Mouse (Mus musculus): ENCODE data around the gene Relch.
"Not testable (repeated sequence)": the region's sequence is repeated elsewhere in the genome, so short reads cannot be mapped to it uniquely, and the experiment has no call there.

Relch gene

DNA sequence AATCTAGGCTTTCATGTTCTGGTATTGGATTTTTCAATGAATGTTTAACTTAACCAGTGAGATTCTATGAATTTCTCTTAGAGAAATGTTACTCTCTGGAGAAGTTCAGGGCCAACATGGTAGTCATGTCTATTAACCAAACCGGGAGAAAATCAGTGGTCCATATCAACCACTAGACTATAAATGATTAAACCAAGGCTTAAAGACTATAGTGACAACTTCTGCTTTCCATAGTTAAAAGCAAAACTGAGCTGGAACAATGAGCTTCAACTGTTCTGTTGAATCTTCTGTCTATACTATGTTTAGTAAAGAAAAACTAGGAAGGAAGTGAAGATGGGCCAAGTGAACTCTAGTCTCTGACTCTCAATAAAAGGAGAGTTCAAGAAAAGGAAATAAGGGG, 82.8 kb downstream of the Relch start:
- DNase-seq, result no peak

DNA sequence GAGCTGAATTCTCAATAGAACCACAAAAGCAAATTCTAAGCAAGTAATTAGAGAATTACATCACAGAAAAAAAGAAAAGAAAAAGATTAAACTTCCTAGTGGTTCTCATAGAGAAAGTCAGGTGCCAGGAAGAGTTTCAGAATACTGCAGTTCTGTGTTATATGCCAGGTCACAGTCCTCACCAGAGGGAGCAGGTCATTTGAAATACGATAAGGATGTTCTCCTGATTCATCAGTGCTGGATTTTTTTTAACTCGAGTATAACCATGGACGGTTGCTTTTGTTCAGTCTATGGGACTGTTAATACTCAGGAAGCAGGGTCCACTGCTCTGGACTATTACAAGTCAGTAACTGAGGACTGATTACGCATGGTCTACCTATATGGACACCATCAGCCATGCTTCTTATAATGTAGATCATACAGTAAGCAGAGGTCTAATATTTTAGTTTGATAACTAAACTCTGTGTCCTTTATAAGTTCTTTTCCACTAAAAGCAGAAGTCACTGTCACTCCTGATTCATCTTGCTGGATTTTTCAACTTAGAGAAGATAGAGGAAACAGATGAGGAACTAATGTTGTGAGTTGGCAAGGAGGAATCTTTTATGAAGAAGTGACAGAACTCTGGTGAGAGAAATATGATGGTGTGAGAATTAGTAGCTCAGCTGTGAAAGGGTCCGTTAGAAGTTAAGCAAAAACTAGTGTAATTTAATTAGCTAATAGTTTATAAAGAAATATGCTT, 83.4 kb downstream of the Relch start:
- no peak for DNase-seq

DNA sequence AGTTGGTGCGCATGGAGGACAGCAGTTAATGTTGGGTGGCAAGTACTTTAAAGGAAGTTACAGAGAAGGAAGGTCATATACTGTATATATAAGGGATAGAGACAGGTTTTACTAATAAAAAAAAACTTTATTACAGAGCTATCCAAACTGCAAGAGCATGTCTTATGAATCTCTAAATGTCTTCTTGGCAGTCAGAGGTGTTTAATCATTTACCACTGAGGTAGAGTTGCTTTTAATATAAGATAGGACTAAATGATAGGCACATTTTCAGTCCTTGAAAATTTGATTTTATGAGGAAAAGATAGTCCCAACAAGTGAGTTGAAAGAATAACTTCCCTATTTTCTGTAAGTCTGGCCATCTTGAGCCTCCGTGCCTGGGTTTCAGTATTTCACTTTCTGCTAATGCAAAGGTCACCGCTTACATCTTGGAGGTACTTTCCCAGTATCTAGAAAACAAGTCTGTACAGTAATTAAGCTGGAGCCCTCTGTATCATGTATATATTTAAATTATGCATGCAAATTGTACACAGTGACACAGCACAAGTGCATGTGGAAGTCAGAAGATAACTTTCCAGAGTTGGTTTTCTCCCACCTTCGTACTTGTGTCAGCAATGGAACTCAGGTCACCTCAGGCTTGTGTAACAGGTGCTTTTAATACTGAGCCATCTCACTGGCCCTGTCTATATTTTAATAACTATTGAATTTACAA, 84.6 kb downstream of the Relch start:
- DNase-seq, result no peak

DNA sequence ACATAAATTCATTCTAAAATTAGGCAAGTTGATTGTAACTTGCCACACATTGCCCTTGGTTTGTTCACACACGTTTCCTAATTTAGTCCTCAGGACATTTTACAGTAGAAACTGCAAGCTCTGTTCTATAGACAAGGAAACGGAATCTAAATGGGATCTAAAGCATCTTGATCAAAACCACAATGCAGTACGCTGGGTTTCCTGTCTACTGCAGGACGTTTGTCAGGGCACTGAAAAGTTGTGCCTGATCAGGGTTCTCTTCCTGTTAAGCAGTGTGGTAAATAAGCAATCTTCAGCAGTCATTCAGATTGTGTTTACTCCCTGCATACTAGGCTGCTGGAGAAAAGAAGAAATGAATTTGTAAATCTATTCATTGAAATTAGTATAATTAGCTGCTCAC, 88.5 kb downstream of the Relch start:
- DNase-seq, result no peak

DNA sequence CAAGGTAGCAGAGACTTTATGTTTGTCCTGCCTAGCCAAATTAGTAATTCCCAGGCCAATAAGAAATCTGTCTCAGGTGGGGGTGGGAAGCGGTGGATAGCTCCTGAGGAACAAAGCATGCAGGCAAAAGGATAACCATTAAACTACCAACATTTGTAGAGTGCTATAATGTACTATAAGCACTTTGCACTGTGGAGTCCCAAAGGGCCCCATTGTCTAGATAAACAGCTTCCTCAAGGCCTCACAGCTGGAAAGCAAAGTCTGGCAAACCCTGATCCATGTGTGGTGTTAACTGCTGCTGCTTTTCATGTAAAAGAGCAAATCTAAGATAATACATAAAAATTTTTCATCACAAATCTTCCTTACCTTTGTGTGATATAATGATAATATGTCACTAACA, 89.3 kb downstream of the Relch start:
- no peak for DNase-seq

DNA sequence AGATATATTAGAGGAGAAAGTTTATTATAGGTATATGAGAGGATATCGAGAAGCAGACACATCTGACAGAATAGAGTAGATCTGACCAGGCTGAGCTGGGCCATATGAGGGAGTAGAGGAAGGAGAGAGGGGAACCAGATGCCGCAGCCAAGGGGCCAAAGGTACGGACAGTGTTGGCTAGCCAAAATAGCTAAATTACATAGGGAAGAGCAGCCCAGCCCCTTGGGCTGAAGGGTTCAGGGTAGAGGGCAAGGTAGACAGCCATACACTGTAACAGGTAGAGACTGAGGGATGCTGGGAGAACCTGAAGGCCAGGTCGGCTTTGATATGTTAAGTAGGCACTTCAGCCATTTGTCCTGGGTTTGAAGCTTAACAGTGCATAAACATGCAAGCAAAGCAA, 95.1 kb downstream of the Relch start:
- no peak for DNase-seq

DNA sequence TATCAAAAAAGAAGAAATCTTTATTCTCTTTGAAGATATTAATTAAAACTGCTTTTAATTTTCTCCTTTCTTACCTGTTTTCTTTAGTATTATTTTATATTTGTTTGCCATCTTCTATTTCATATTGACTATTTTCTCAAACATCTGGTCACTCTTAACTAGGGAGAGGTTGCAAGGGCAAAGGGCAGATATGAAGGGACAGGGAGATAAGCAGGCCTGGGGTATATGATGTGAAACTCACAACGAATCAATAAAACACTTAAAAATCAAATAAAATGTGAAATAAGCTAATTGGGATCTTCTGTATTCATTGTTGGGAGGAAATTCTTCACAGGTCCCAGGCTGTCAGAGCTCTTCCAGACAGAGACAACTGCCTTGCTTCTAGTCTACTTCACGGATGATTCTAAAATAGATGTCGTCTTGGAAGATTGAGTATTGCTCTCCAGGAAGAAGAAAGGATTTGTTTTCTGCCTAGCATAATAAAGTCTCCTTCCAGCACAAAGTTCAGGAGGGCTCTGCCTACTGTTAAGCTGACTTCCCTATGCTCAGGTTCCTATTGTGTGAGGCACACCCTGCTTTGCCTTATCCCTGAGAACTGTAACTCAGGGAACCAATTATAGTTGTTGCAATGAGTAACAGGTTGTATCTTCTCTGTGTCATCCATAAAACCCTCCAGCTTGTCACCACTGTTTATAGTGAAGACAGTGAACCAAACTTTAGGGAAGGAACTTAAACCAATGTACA, 95.9 kb downstream of the Relch start:
- no peak for DNase-seq

DNA sequence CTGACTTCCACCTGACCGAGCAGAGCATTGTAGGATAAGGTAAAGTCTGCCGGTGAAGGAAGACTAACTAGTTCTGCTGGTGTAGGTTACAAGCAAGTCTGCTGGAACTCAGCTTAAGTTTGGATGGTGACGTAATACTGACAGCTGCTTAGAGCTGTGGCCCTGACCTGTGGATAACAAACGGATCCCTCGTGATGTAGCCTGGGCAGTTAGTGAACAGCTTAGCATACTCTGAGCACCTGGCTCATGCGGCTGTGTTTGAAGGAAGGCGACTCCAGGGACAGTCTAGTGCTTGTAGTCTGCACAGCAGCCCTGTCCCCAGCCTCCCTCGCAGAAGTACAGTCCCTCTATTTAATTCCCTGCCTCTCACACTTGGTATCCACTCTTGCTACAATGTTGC, 101.9 kb downstream of the Relch start:
- DNase-seq, result no peak

DNA sequence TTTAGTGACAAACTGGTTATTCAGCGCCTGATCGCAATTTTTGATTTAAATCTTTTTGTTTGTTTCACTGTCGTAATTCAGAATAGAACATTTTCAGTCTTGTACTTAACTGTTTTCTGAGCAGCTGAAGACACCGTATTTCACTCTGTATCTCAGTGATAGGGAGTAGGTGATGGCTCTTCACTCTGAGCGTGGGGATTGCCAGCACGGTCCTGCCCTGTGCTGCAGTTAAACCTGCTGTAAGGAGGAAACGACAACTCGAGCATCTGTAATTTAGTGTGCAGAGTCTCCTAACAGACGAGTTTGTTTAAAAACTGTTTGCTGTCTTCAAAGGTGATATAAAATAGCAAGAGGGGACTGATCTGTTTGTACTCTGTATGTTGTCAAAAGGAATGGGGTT, 102.4 kb downstream of the Relch start:
- DNase-seq, result not testable (repeated sequence)

DNA sequence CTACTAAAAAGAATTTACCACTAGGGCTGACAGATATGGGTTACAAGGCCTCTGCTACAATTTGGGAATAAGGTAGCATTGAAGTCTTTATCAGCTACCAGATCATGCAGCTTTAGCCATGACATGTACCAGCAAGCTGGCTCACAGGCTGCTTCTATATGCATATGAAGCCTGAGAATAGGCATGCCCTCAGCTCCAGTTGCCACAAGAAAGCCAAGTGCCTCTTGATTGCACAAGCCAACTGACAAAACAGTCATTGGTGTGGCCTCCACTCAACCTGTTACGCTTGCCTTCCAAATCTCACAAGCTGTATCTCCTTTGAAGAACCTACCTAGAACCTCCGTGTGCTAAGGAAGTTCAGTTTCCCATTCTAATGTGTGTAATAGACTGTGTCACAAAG, 104.7 kb downstream of the Relch start:
- DNase-seq, result no peak

DNA sequence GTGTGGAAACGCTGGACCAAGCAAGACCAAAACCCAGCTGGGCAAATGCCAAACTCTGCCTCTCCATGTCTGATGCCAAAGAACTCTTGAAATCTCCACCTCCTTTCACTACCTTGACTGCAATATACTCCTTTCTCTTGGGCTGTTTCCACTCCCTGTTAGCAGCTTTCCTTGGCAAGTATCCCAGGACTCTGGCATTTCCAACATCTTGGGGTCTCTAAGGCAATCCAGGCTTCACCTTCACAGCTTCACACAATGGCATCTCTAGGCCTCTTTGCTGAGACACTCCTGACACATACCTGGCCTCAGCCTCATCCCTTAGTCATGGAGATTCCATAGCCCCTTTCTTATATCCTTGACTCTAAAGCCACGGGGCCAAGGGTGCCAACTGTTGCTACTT, 107.0 kb downstream of the Relch start:
- DNase-seq, result no peak

DNA sequence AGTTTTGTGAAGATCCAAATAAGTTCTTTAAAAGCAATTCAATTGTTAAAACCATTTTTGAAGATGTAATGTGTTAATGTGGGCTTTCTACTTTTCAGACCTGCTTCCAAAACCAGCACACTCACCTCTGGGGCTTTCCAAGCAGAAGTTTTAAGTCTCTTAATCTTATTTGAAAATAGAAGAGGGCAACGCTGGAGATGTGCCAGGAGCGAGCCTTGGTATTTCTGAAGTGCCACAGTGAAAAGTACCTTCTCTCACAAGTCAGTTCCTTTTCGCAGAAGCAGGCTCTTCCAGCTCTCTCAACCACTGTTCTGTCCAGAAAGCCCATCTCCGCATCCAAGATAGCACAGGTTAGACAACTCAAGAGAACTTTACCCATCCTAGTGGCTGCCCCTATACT, 112.8 kb downstream of the Relch start:
- DNase-seq, result no peak

DNA sequence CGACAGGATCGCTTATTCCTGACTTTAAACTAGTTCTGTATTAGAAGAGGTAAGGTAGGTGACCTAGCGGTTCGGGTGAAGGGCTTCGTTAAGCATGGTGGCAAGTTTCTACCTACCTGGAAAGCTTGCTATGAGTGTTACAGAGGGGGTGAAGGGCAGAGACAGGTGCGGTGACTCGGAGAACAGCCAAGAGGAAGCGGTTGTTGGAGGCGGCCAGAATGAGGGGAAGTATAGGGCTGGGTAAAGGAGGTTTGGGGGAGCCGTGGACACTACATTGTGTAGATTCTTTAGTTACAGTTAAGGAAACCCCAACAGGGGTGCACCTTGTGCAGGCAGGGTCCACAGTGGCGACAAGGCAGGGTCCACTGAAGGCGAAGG, 116.4 kb downstream of the Relch start:
- peak in 1 of 2 experiments; percentile 55 for DNase-seq

DNA sequence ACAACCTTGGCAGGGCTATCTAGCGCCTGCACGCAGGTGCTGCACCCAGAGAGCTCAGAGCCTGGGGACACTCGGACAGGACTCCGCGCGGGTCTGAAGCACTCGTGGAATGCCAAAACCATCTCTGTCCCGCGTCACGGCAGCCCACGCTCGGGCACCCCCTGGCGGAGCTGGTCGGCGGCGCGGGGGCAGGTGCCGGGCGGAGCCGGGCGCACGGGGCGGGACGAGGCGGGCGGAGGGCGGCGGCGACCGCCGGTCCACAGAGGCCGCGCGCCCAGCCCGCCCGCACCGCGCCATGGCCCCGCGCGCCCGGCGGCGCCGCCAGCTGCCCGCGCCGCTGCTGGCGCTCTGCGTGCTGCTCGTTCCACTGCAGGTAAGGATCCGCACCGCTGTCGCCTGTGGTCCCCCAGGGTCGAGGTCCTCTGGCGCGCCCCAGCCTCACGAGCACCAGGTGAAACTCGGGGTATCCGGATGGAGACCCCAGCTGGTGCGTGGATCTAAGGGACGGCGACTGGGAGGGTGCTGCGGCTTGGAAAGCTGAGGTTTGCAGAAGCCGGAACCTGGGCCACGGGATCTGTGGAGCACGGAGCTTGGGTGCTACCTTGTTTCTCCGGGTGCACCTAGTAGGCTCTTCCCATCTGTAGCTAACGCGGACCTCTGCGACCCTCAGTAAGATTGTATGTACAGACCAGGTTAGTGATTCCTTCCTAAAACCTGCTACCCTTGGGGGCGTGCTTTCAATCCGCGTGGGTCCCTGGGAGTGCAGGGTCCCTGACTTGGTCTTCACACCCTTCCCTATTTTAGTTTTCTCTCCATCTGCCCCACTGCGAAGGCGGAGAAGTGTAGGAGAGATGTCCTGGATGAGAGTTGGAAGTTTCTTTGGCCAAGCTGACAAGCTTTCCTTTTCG, 117.0 kb downstream of the Relch start, which contains the start of gene Tnfrsf11a:
Gene Tnfrsf11a (plus strand): TSS at position 262 of the 908 bp plus-strand sequence.
- DNase-seq, result peak; percentile 83 to 89

DNA sequence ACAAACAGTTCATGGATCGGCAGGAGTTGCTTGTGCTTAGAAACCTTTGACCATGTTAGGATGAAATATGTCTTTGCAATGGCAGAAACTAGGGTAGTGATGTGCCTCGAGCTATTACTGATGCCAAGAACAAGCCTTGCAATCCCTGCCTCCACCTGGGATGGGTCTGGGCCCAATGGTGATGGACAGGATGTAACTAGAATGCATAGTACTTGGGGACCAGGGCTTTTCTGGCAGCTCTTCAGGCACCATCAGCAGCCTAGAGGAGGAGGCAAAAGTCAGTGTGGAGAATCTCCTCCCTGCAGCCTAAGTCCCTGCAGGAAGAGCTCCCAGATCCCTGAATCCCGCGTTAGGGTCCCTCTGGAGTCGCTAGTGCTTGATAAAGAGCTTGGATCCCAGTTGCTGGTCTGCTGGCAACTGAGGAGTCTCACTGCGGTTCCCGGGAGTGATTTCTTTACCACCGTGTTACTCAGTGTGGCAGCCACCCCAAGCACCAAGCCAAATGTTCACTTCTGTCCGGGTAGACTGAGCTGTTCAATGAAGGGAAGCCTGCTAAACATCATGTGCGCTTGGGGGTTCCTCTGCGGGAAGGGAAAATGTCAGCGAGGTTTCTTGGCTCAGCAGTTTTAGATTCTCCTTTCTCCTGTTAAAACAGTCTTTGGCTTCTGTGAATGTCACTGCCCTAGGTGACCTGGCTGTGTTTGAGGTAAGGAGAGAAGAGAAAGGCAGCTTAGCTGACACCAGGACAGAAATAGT, 117.9 kb downstream of the Relch start:
- peak; percentile 44 to 48 for DNase-seq

DNA sequence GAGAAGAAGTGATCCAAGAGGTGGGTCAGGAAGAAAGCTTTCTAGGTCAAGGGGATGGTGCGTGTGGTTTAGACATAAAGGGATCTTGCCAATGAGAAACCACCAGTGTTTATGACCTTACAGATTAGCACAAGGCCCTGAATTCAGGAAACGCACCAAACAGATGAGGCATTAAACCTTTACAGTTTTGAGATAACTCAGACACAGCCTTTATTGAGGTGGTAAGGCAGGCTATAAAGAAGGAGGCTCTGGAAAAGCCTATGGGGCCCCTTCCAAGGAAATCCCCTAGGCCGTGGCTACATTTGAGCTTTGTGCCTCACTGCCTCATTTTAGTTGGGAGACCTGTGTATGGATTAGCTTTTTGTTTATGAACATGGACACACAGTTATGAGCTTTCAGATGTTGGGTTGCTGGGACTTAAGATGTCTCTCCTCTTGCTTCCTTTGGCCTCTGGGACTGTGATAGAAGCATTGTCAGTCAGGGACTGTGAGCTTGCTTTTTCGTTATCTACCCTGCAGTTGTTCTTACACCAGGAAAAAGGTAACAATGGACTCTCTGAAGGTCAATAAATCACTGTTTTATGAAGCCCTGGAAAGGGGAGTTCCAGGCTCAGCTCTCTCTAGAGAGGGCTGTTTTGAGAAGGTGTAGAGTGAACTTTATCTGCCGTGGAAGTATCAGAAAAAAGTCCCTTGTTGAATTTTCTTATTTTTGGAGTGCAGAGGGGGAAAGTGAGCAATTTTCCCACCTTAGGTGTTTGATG, 120.8 kb downstream of the Relch start:
- no peak for DNase-seq

DNA sequence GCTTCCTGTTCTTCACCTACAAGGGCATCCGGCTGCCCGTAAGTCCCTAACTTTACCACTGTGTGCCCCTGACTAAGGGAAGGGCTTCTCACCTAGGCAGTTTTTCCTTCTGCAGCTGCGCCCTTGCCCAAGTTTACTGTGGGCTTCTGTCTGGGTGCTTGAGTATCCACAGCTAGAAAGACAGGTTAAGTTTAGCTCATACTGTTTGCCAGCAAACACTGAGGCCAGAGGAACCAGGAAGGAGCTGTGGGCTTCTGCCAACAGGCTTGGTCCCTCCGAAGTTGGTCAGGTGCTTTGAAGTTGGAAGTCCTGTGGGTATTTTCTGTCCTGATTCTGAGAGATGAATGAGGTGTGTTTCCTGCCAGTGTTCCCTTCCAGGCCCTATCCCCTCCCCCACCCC, 121.5 kb downstream of the Relch start:
- DNase-seq, result no peak

DNA sequence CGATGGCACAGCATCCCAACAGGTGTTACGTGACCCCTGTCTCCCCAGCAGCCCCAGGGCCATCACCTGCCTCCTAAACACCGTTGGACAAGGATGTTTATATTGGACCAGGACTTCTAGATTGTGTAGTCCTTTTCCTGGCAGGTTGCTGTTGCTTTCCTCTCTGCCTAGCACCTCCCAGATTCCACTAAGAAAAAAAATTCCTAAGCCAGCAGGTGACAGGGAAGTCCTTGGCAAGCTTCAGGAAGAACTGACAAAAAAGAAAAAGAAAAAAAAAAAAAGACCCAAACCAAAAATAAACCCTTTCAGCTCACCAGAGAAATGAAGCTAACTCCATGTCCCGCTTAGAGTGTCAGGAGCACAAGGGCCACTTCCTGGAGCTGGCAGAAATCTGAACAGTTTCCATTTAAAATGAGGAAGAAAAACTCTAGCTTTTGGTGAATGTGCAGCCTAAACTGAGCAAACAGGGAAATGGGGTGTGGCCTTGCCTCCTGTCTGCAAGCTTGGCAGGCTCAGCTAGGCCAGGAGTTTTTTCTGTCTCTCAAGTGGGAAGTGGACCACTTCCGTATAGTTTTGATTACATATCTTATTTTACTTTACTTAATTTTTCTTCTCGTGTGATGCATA, 123.2 kb downstream of the Relch start:
- no peak for DNase-seq

DNA sequence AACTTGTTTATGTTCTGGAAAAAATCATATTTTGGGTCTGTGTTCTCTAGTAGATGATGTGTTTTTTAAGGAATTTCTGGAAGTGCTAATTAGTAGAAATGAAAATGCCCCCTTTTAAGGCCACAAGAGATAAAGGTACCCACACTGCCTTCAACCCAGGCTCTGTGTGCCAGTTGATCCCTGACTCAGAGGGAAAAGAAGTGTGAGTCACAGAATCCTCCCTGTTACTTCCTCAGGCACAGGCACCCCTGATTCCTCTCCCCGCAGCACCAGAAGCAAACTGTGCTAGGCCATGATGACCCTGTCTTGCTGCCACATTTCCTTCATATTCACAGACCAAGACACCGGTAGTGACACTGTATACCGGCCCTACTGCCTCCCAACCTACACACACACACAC, 126.4 kb downstream of the Relch start:
- no peak for DNase-seq

DNA sequence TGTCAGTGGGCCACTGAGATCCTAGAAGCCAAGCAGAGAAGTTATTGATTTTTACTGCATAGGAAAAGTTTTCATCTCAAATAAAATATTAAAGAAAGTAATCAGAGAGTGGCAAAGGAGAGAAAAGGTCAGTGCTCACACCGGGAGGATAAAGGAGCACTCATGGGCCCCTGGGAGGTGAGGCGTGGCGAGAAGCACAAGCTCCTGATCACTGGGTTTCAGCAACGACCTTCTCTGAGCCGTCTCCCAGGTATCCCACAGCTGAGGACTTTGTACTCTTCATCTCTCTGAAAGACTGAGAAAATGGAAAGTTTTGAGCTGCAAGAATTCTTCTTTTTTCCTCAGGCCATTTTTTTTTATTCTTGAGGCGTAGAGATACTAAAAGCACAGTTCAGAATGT, 131.0 kb downstream of the Relch start:
- DNase-seq, result no peak

DNA sequence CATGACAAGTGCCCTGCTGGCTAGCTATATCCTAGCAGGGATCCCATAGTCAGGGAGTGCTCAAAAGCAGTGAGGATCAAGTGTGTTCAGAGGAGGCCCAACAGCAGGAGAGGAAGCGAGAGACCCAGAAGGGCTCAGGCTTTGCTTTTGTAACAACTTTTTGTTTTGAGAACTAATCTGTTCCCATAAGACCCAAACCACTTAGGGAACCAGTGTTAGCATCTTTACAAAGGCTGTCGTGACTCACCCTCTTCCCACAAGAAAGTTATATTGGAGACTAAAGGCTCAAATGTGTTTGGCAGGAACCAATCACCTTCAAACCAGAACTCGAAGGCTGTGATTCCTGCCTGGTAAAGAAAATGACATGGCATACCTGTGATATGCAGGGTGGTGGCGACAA, 132.0 kb downstream of the Relch start:
- DNase-seq, result no peak

Measured in cerebellum, postnatal 25 days (tissue).